Mouse (Mus musculus) liver, adult 2 months (tissue): ENCODE results near the gene 2900011O08Rik. TPM values are rescaled to one million over a fixed set of nuclear protein-coding genes. Genes with fewer than 3 reads are reported as not detected.

Experiments used
- DNase-seq: peaks from one replicate; pipeline ENCODE4 v3.0.0-alpha.2; 2011; ENCODE audit warnings: low read depth, low spot score; ENCODE audit errors: extremely low read depth
- H3K27ac ChIP-seq: fragments of 200-500 bp; replicated peaks from 2 replicates; pipeline ENCODE4 v1.5.1; 2012; ENCODE audit warnings: low read depth, mild to moderate bottlenecking, control low read depth, inconsistent platforms, low read length; ENCODE audit not compliant: insufficient read depth
- H3K27me3 ChIP-seq: fragments of 200-500 bp; 2 replicates; pipeline ENCODE4 v1.6.1; 2012; ENCODE audit warnings: mild to moderate bottlenecking, moderate library complexity, low read length, inconsistent platforms; ENCODE audit not compliant: control insufficient read depth, insufficient read depth
- H3K36me3 ChIP-seq: fragments of 200-500 bp; 2 replicates; pipeline ENCODE4 v1.6.1; 2012; ENCODE audit warnings: low read length, inconsistent platforms; ENCODE audit not compliant: control insufficient read depth, insufficient read depth
- H3K4me1 ChIP-seq: fragments of 200-500 bp; 2 replicates; pipeline ENCODE4 v1.6.1; 2011; ENCODE audit warnings: low read length; ENCODE audit not compliant: control insufficient read depth, insufficient read depth
- H3K4me3 ChIP-seq: fragments of 200-500 bp; 2 replicates; pipeline ENCODE4 v1.5.1; 2011; ENCODE audit warnings: low read depth, mild to moderate bottlenecking, control low read depth, low read length, moderate library complexity; ENCODE audit not compliant: insufficient read depth
- H3K79me2 ChIP-seq: fragments of 200-500 bp; 2 replicates; pipeline ENCODE4 v1.6.1; 2012; ENCODE audit warnings: inconsistent platforms, mild to moderate bottlenecking, low read length, moderate library complexity; ENCODE audit not compliant: control insufficient read depth, insufficient read depth
- H3K9ac ChIP-seq: fragments of 200-500 bp; 2 replicates; pipeline ENCODE4 v1.6.1; 2012; ENCODE audit warnings: low read depth, mild to moderate bottlenecking, control low read depth, inconsistent platforms, low read length
- CTCF ChIP-seq: fragments of 200-500 bp; IDR thresholded peaks from 2 replicates; pipeline ENCODE4 v1.5.1; 2011; ENCODE audit warnings: low read depth, low read length, control low read depth
- POLR2A ChIP-seq: fragments of 200-500 bp; IDR thresholded peaks from 2 replicates; pipeline ENCODE4 v1.6.1; 2011; ENCODE audit warnings: low read length, control low read depth; ENCODE audit not compliant: insufficient read depth; ENCODE audit errors: extremely low read depth
- WGBS: fragments of 180-500 bp; shearing (Covaris S2); methylation state at CpG from one replicate; pipeline ENCODE4 v1.1.7; 2018; 5-methylcytosine and 5-hydroxymethylcytosine counted together
- polyA plus RNA-seq: library from polyadenylated mRNA; depleted of rRNA; stranded (reverse); fragments of >200 nt; gene quantifications from 2 replicates; pipeline ENCODE4 v1.2.3, GENCODE M21; 2012
- total RNA-seq: library from RNA; depleted of rRNA; stranded (reverse); fragments of >200 nt; gene quantifications from 2 replicates; pipeline ENCODE4 v1.2.3, GENCODE M21; 2014

2900011O08Rik gene
- total and polyA plus RNA-seq, 2 experiments: not detected

- Histone ChIP-seq H3K36me3 (peaks cover 75% of the 10 kb centered on the region), H3K9ac (no peak overlapping the region), H3K27me3 (no peaks in the 10 kb centered on the region), H3K27ac (no peak overlapping the region; the same call in 1 of the 2 replicates), H3K4me1 (peaks cover 5% of the 10 kb centered on the region; the same call in 1 of the 2 replicates), H3K4me3 (no peak overlapping the region), H3K79me2 (no peaks in the 10 kb centered on the region)
- DNase-seq: no peak
- WGBS: 86% methylated on average over 7 of the region's 7 CpGs
- no peak for TF ChIP-seq POLR2A
- TF ChIP-seq CTCF: no peak
Measured at GRCm38 (mm10) chr16:14130796-14131195, 144.4 kb downstream of the 2900011O08Rik start.

- H3K27ac ChIP-seq: peak overlapping the region; percentile 27
Measured at GRCm38 (mm10) chr16:14131376-14131775, 145.0 kb downstream of the 2900011O08Rik start.

GRCm38 (mm10) chr16:14131838-14132237, 145.4 kb downstream of the 2900011O08Rik start:
- Histone ChIP-seq H3K4me1 (peaks cover 5% of the 10 kb centered on the region; the same call in 1 of the 2 replicates), H3K4me3 (no peak overlapping the region), H3K79me2 (no peaks in the 10 kb centered on the region), H3K27me3 (no peaks in the 10 kb centered on the region), H3K9ac (no peak overlapping the region), H3K27ac (peak overlapping the region; percentile 54), H3K36me3 (peaks cover 77% of the 10 kb centered on the region)
- peak; percentile 95 for DNase-seq
- WGBS: 21% methylated on average over 5 of the region's 5 CpGs
- TF ChIP-seq POLR2A (no peak), CTCF (no peak)

More at GRCm38 (mm10) chr16:14131376-14131775, 145.0 kb downstream of the 2900011O08Rik start:
- Histone ChIP-seq H3K36me3 (peaks cover 75% of the 10 kb centered on the region), H3K4me3 (no peak overlapping the region), H3K9ac (no peak overlapping the region), H3K79me2 (no peaks in the 10 kb centered on the region), H3K4me1 (peaks cover 5% of the 10 kb centered on the region; the same call in 1 of the 2 replicates), H3K27me3 (no peaks in the 10 kb centered on the region)
- TF ChIP-seq POLR2A (no peak), CTCF (no peak)
- DNase-seq: peak; percentile 67
- WGBS: 41% methylated on average over 3 of the region's 3 CpGs

GRCm38 (mm10) chr16:14135014-14135413, 148.6 kb downstream of the 2900011O08Rik start:
- H3K27ac ChIP-seq: no peak overlapping the region
- H3K79me2 ChIP-seq: no peaks in the 10 kb centered on the region
- no peak overlapping the region for H3K4me3 ChIP-seq
- DNase-seq: peak; percentile 42
- no peak overlapping the region for H3K9ac ChIP-seq
- WGBS: 86% methylated on average over 2 of the region's 2 CpGs
- H3K4me1 ChIP-seq: peaks cover 14% of the 10 kb centered on the region
- peaks cover 64% of the 10 kb centered on the region for H3K36me3 ChIP-seq
- no peaks in the 10 kb centered on the region for H3K27me3 ChIP-seq
- TF ChIP-seq CTCF (no peak), POLR2A (no peak)

GRCm38 (mm10) chr16:14137976-14138561, 151.7 kb downstream of the 2900011O08Rik start:
- H3K4me3 ChIP-seq: no peak overlapping the region
- no peaks in the 10 kb centered on the region for H3K27me3 ChIP-seq
- H3K4me1 ChIP-seq: peaks cover 12% of the 10 kb centered on the region
- peaks cover 74% of the 10 kb centered on the region for H3K36me3 ChIP-seq
- DNase-seq: peak; percentile 95
- H3K9ac ChIP-seq: no peak overlapping the region
- H3K27ac ChIP-seq: peak overlapping the region; percentile 95
- 20% methylated on average over 1 of the region's 1 CpGs for WGBS
- no peak for TF ChIP-seq POLR2A
- no peak for TF ChIP-seq CTCF
- H3K79me2 ChIP-seq: no peaks in the 10 kb centered on the region; the same call in 1 of the 2 replicates

GRCm38 (mm10) chr16:14139106-14139505, 152.7 kb downstream of the 2900011O08Rik start:
- H3K27ac ChIP-seq: peak overlapping the region; percentile 37; the same call in 1 of the 2 replicates
- H3K4me3 ChIP-seq: no peak overlapping the region
- TF ChIP-seq POLR2A: no peak
- TF ChIP-seq CTCF: no peak
- no peak overlapping the region for H3K9ac ChIP-seq
- H3K27me3 ChIP-seq: no peaks in the 10 kb centered on the region
- H3K79me2 ChIP-seq: no peaks in the 10 kb centered on the region; the same call in 1 of the 2 replicates
- peaks cover 68% of the 10 kb centered on the region for H3K36me3 ChIP-seq
- DNase-seq: peak; percentile 79
- H3K4me1 ChIP-seq: peaks cover 15% of the 10 kb centered on the region
